Mouse (Mus musculus) intestine, embryonic 14.5 days (tissue): ENCODE results near the gene Ano10. TPM values are rescaled to one million over a fixed set of nuclear protein-coding genes. Genes with fewer than 3 reads are reported as not detected.

Experiments
- ATAC-seq: fragments of 200-750 bp; cut with Nextera tagmentation; replicated peaks from 2 replicates; pipeline ENCODE4 v1.8.0; 2017; ENCODE audit warnings: low read depth, moderate number of reproducible peaks, moderate TSS enrichment, moderate library complexity; ENCODE audit not compliant: low FRiP score, low TSS enrichment
- DNase-seq: peaks from one replicate; pipeline ENCODE4 v3.0.0-alpha.2; 2018; ENCODE audit warnings: low spot score
- H3K27ac ChIP-seq: fragments of 300-500 bp; sonication (generic); 2 replicates; pipeline ENCODE4 v1.5.1; 2014; ENCODE audit warnings: low read depth, mild to moderate bottlenecking, control low read depth
- H3K27me3 ChIP-seq: fragments of 300-500 bp; sonication (generic); replicated peaks from 2 replicates; pipeline ENCODE4 v1.6.1; 2014; ENCODE audit warnings: low read length, control low read depth; ENCODE audit not compliant: control insufficient read depth, insufficient read depth
- H3K36me3 ChIP-seq: fragments of 300-500 bp; sonication (generic); 2 replicates; pipeline ENCODE4 v1.6.1; 2014; ENCODE audit warnings: low read length, control low read depth; ENCODE audit not compliant: control insufficient read depth, insufficient read depth
- H3K4me1 ChIP-seq: fragments of 300-500 bp; sonication (generic); replicated peaks from 2 replicates; pipeline ENCODE4 v1.6.1; 2014; ENCODE audit warnings: low read length, control low read depth, mixed read lengths; ENCODE audit not compliant: control insufficient read depth, insufficient read depth
- H3K4me2 ChIP-seq: fragments of 300-500 bp; sonication (generic); 2 replicates; pipeline ENCODE4 v1.6.1; 2014; ENCODE audit warnings: low read length
- H3K4me3 ChIP-seq: fragments of 300-500 bp; sonication (generic); 2 replicates; pipeline ENCODE4 v1.5.1; 2014; ENCODE audit warnings: low read depth, low read length, control low read depth, mixed read lengths
- H3K9ac ChIP-seq: fragments of 300-500 bp; sonication (generic); 2 replicates; pipeline ENCODE4 v1.6.1; 2014; ENCODE audit warnings: mild to moderate bottlenecking, low read length
- H3K9me3 ChIP-seq: fragments of 300-500 bp; sonication (generic); 2 replicates; pipeline ENCODE4 v1.6.1; 2016; ENCODE audit warnings: low read length, control low read depth; ENCODE audit not compliant: control insufficient read depth
- WGBS: fragments of 180-500 bp; shearing (Covaris S2); extraction: QIAGEN DNeasy Blood & Tissue Kit; methylation state at CpG from one replicate; pipeline ENCODE4 v1.1.7; 2014; 5-methylcytosine and 5-hydroxymethylcytosine counted together
- polyA plus RNA-seq: library from polyadenylated mRNA; unstranded; fragments of >200 nt; fragmentation: Nextera tagmentation; extraction: Ambion mirVana; gene quantifications from 2 replicates; pipeline ENCODE4 v1.2.1, GENCODE M21; 2014

Ano10 gene
- polyA plus RNA-seq, 1 experiment from 2014 or later: 41.6 TPM

DNA sequence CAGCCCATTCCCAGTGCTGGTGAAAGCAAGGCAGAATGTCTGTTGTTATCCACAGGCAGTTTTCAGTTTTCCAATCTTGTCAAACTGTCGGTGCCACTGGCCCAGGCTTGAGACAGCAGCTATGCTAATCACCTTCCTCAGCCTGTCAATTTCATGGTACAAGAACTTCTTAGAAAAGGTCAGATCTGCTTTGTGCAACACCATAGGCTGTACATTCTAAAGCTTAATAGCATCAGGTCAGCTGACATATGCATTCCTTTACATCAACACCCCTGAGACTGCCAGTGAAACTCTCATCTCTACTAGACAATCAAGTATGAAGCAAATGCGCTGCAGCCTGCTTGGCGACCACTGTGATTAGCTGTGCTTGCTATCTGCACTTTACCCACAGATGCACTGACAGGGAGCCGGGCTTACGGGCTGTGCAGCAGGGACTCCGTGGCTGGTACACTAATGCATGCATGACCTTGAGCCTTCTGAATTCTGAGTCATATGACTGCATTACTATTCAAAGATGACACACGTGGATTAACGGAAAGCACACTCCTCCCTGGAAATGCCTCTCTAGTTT lies 53.5 kb downstream of the Ano10 start:
- no peak for DNase-seq

DNA sequence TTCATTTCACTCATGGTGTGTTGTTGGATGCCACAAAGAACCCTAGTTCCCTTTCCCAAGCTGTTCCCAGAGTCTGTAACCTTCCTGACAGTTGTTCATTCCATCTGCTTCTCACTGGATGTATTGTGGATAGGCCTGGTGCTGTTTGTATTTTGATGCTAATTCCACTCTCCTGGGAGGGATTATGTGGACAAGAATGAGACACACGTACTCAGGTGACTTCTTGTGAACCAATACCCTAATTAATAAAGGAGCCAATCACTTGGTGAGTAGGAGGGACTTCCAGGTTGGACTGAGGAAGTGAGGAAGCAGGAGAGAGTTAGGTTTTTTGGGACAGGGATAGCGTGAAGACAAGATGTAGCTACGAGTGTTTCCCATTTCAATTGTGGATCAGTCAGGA lies 59.5 kb downstream of the Ano10 start:
- 82% methylated on average over 3 of the region's 3 CpGs for WGBS
- Histone ChIP-seq H3K27ac (no peak overlapping the region), H3K36me3 (no peaks in the 10 kb centered on the region), H3K4me2 (no peak overlapping the region), H3K4me3 (no peak overlapping the region), H3K9me3 (no peaks in the 10 kb centered on the region), H3K4me1 (peaks cover 4% of the 10 kb centered on the region; the same call in 1 of the 2 replicates), H3K27me3 (no peaks in the 10 kb centered on the region), H3K9ac (no peak overlapping the region)
- no peak for ATAC-seq
- no peak for DNase-seq

More for the DNA sequence above, 53.5 kb downstream of the Ano10 start:
- ATAC-seq: no peak
- Histone ChIP-seq H3K27ac (no peak overlapping the region), H3K9ac (no peak overlapping the region), H3K9me3 (no peaks in the 10 kb centered on the region), H3K36me3 (no peaks in the 10 kb centered on the region), H3K27me3 (no peaks in the 10 kb centered on the region), H3K4me1 (no peaks in the 10 kb centered on the region), H3K4me2 (no peak overlapping the region), H3K4me3 (no peak overlapping the region)
- 79% methylated on average over 8 of the region's 8 CpGs for WGBS

DNA sequence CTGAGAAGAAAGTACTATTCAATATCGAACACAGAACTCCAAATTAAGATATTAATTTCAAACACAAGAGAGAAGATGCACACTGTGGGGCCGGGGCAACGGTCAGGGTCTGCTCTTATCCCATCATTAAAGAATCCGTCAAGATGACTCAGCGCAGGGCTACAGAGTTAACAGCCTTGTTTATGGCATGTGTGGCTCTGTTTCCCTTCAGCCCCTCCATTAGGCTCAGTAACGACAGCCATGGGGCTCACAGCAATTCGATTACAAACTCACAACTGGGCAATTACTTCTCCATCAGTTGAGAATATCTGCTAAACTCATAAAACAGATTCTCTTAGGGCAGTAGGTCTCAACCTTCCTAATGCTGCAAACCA lies 60.3 kb downstream of the Ano10 start:
- ATAC-seq: no peak
- 21% methylated on average over 7 of the region's 7 CpGs for WGBS
- no peaks in the 10 kb centered on the region for H3K36me3 ChIP-seq

GRCm38 (mm10) chr9:122233316-122233971 lies 60.8 kb downstream of the Ano10 start:
- no peak overlapping the region for H3K4me3 ChIP-seq
- ATAC-seq: no peak
- H3K36me3 ChIP-seq: no peaks in the 10 kb centered on the region
- H3K27ac ChIP-seq: peak overlapping the region; percentile 36; the same call in 1 of the 2 replicates
- DNase-seq: no peak
- no peak overlapping the region for H3K9ac ChIP-seq
- WGBS: 64% methylated on average over 8 of the region's 8 CpGs
- no peak overlapping the region for H3K4me2 ChIP-seq
- no peaks in the 10 kb centered on the region for H3K27me3 ChIP-seq
- no peaks in the 10 kb centered on the region for H3K9me3 ChIP-seq
- peaks cover 4% of the 10 kb centered on the region; the same call in 1 of the 2 replicates for H3K4me1 ChIP-seq

More for the DNA sequence above, 60.3 kb downstream of the Ano10 start:
- peaks cover 4% of the 10 kb centered on the region; the same call in 1 of the 2 replicates for H3K4me1 ChIP-seq
- H3K9ac ChIP-seq: no peak overlapping the region
- H3K27ac ChIP-seq: peak overlapping the region; percentile 36; the same call in 1 of the 2 replicates
- no peak overlapping the region for H3K4me2 ChIP-seq
- no peaks in the 10 kb centered on the region for H3K27me3 ChIP-seq
- H3K4me3 ChIP-seq: no peak overlapping the region
- H3K9me3 ChIP-seq: no peaks in the 10 kb centered on the region
- no peak for DNase-seq

DNA sequence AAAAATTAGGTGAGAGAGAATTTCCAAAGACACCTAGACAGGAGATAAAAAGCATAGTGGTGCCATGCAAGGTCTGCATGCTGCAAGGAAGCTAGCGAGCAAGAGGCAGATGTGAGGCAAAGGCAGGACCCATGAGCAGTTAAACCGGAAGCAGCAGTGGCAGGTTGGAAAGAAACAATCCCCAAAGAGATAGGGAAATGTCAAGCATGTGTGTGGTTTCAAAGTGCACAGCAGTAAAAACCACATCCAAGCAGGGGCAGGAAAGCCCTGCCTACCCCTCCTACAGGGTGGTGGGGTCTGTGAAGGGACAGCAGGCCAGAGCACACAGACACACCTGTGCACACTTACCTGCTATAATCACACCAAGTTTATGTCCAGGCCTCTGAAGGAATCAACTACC lies 61.3 kb downstream of the Ano10 start:
- H3K9me3 ChIP-seq: no peaks in the 10 kb centered on the region
- peaks cover 4% of the 10 kb centered on the region; the same call in 1 of the 2 replicates for H3K4me1 ChIP-seq
- no peak overlapping the region for H3K4me3 ChIP-seq
- ATAC-seq (no peak), DNase-seq (no peak)
- no peak overlapping the region for H3K4me2 ChIP-seq
- 64% methylated on average over 2 of the region's 2 CpGs for WGBS
- H3K27ac ChIP-seq: no peak overlapping the region
- H3K27me3 ChIP-seq: no peaks in the 10 kb centered on the region
- no peaks in the 10 kb centered on the region for H3K36me3 ChIP-seq
- no peak overlapping the region for H3K9ac ChIP-seq

GRCm38 (mm10) chr9:122230701-122231100 lies 63.5 kb downstream of the Ano10 start:
- Histone ChIP-seq H3K4me2 (no peak overlapping the region), H3K4me1 (peaks cover 4% of the 10 kb centered on the region; the same call in 1 of the 2 replicates), H3K27me3 (no peaks in the 10 kb centered on the region), H3K27ac (no peak overlapping the region), H3K4me3 (no peak overlapping the region), H3K9ac (no peak overlapping the region), H3K9me3 (no peaks in the 10 kb centered on the region), H3K36me3 (no peaks in the 10 kb centered on the region)
- ATAC-seq (no peak), DNase-seq (no peak)
- 74% methylated on average over 4 of the region's 4 CpGs for WGBS

GRCm38 (mm10) chr9:122226419-122226818 lies 67.8 kb downstream of the Ano10 start:
- no peak for ATAC-seq
- WGBS: 92% methylated on average over 4 of the region's 4 CpGs
- H3K27me3 ChIP-seq: no peaks in the 10 kb centered on the region

DNA sequence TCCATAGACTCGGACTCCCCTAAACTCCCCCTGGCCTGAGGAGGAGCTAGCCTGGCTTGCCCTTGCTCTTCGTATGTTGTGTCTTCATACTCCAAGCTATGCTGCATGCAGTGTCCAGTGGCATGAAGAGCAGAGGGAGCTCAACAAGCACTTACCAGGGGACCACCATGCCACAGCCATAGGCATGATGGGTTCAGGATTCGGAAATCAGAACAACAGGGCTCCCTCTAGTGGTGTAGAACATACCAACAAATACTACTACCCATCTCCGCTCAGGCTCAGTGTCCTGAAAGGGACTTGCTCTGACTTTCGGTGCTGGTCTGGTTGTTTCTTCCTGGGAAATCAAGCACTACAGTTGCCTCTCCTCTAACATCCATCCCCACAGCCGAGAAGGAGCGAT lies 68.9 kb downstream of the Ano10 start:
- Histone ChIP-seq H3K9me3 (no peaks in the 10 kb centered on the region), H3K9ac (no peak overlapping the region), H3K27ac (no peak overlapping the region), H3K27me3 (no peaks in the 10 kb centered on the region), H3K4me1 (no peaks in the 10 kb centered on the region), H3K36me3 (no peaks in the 10 kb centered on the region), H3K4me2 (no peak overlapping the region), H3K4me3 (no peak overlapping the region)
- ATAC-seq (peak; percentile 44), DNase-seq (no peak)
- 52% methylated on average over 7 of the region's 7 CpGs for WGBS

More at GRCm38 (mm10) chr9:122226419-122226818, 67.8 kb downstream of the Ano10 start:
- Histone ChIP-seq H3K27ac (no peak overlapping the region), H3K9ac (no peak overlapping the region), H3K4me3 (no peak overlapping the region), H3K36me3 (no peaks in the 10 kb centered on the region), H3K4me2 (no peak overlapping the region), H3K9me3 (no peaks in the 10 kb centered on the region), H3K4me1 (no peaks in the 10 kb centered on the region)
- no peak for DNase-seq

DNA sequence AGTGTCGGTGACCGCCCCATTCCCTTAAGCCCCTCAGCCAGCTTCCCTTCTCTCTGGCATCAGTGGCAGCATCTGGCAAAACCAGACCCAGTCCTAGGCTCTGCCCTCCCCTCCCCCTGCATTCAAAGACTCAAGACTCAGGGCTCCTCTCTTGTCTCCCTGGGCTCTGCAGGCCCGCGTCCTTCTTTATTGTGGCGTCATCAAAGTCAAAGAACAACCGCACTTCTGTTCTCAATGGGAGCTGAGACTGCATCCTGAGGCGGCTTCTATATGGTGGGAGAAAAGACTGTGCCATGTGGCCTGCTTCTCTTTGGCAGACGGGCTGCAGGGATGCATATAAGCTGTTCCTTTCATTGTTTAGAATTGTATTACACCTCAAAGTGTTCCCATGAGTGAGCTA lies 71.2 kb downstream of the Ano10 start:
- H3K27ac ChIP-seq: no peak overlapping the region
- no peak overlapping the region for H3K9ac ChIP-seq
- 48% methylated on average over 8 of the region's 8 CpGs for WGBS
- no peak overlapping the region for H3K4me2 ChIP-seq
- H3K9me3 ChIP-seq: no peaks in the 10 kb centered on the region
- H3K4me3 ChIP-seq: no peak overlapping the region
- no peak for ATAC-seq
- H3K36me3 ChIP-seq: no peaks in the 10 kb centered on the region
- H3K4me1 ChIP-seq: no peaks in the 10 kb centered on the region
- H3K27me3 ChIP-seq: no peaks in the 10 kb centered on the region
- DNase-seq: no peak
